Mouse (Mus musculus): ENCODE results near the gene Lcn12. TPM values are rescaled to one million over a fixed set of nuclear protein-coding genes. Genes with fewer than 3 reads are reported as not detected.

Lcn12 gene
- polyA plus RNA-seq, 1 experiment, result not detected

GRCm38 (mm10) chr2:25477541-25477940 lies 16.2 kb downstream of the Lcn12 start:
- no peak for TF ChIP-seq GATA1 (IDR thresholded peaks at IDR 0.05; ENCODE audit: low read length)

- TF ChIP-seq GATA1 (IDR thresholded peaks at IDR 0.05; ENCODE audit: low read length), result no peak
Measured at GRCm38 (mm10) chr2:25472550-25472949, 21.2 kb downstream of the Lcn12 start.

- no peak for TF ChIP-seq GATA1 (IDR thresholded peaks at IDR 0.05; ENCODE audit: low read length)
Measured at GRCm38 (mm10) chr2:25469969-25470368, 23.7 kb downstream of the Lcn12 start, which contains the start of gene Ptgds. Gene Ptgds (minus strand): TSS chr2:25470046.

- TF ChIP-seq GATA1 (IDR thresholded peaks at IDR 0.05; ENCODE audit: low read length), result no peak
Measured at GRCm38 (mm10) chr2:25468962-25469915, 24.5 kb downstream of the Lcn12 start.

- TF ChIP-seq GATA1 (IDR thresholded peaks at IDR 0.05; ENCODE audit: low read length), result no peak
Measured at GRCm38 (mm10) chr2:25467606-25468303, 26.0 kb downstream of the Lcn12 start.

GRCm38 (mm10) chr2:25465816-25466635 lies 27.7 kb downstream of the Lcn12 start:
- TF ChIP-seq GATA1 (IDR thresholded peaks at IDR 0.05; ENCODE audit: low read length), result no peak

GRCm38 (mm10) chr2:25465256-25465655 lies 28.5 kb downstream of the Lcn12 start:
- no peak for TF ChIP-seq GATA1 (IDR thresholded peaks at IDR 0.05; ENCODE audit: low read length)

- no peak for TF ChIP-seq GATA1 (IDR thresholded peaks at IDR 0.05; ENCODE audit: low read length)
Measured at GRCm38 (mm10) chr2:25463630-25464029, 30.1 kb downstream of the Lcn12 start.

GRCm38 (mm10) chr2:25461407-25461806 lies 32.3 kb downstream of the Lcn12 start:
- TF ChIP-seq GATA1 (IDR thresholded peaks at IDR 0.05; ENCODE audit: low read length), result no peak

- no peak for TF ChIP-seq GATA1 (IDR thresholded peaks at IDR 0.05; ENCODE audit: low read length)
Measured at GRCm38 (mm10) chr2:25460551-25461309, 33.0 kb downstream of the Lcn12 start, which contains the start of gene Paxx. Gene Paxx (minus strand): TSS chr2:25461094.

GRCm38 (mm10) chr2:25460135-25460534 lies 33.6 kb downstream of the Lcn12 start:
- no peak for TF ChIP-seq GATA1 (IDR thresholded peaks at IDR 0.05; ENCODE audit: low read length)

GRCm38 (mm10) chr2:25458911-25459310 lies 34.8 kb downstream of the Lcn12 start:
- no peak for TF ChIP-seq GATA1 (IDR thresholded peaks at IDR 0.05; ENCODE audit: low read length)

- no peak for TF ChIP-seq GATA1 (IDR thresholded peaks at IDR 0.05; ENCODE audit: low read length)
Measured at GRCm38 (mm10) chr2:25457022-25457896, 36.5 kb downstream of the Lcn12 start.
